ENCODE assay signal across 8 mouse cellular contexts in genomic region chr5:72868091-72868875, GRCm38 (mm10). TPM values are rescaled to one million over a fixed set of nuclear protein-coding genes. Genes with fewer than 3 reads are reported as not detected.
A peak's percentile ranks its signal among the peaks of the same experiment; 100 is the strongest.
DNase-seq lines count a peak whose midpoint lies in the region; ATAC-seq lines count a peak whose summit lies in the region.

Gene Tec, minus strand, starts transcription at chr5:72868483.

- 1% methylated on average over 55 of the region's 60 CpGs for WGBS in hindbrain, embryonic 16.5 days

- ATAC-seq in common myeloid progenitor, adult 5-6 weeks (replicated peaks; ENCODE audit: low read depth, poor library complexity, severe bottlenecking) = peak; percentile 70
- peak; percentile 95 for ATAC-seq in hindbrain, embryonic 16.5 days

- H3K4me3 ChIP-seq in hindbrain, embryonic 16.5 days (ENCODE audit: low read length) = peak within 1 kb of the TSS; percentile 57
- H3K4me3 ChIP-seq in megakaryocyte, embryonic 14.5 days (replicated peaks) = peak within 1 kb of the TSS; percentile 94

- H3K36me3 ChIP-seq in hindbrain, embryonic 16.5 days (ENCODE audit: control insufficient read depth, insufficient read depth, low read length) = no peaks in the 10 kb centered on the region
- H3K36me3 ChIP-seq in megakaryocyte, embryonic 14.5 days (replicated peaks; ENCODE audit: low read length) = peaks cover 40% of the 10 kb centered on the region

- H3K4me1 ChIP-seq in hindbrain, embryonic 16.5 days (ENCODE audit: control insufficient read depth, insufficient read depth, low read depth, low read length) = peaks cover 5% of the 10 kb centered on the region
- peaks cover 77% of the 10 kb centered on the region for H3K4me1 ChIP-seq in megakaryocyte, embryonic 14.5 days

- DNase-seq in ZHBTc4 (ENCODE audit: low read depth, low spot score) = peak; percentile 86
- peak; percentile 88 for DNase-seq in gastrocnemius, adult 18-20 months (ENCODE audit: low spot score)
- DNase-seq in left cerebral cortex, adult 8-10 months (ENCODE audit: low spot score in 2 of 2) = peak; percentile 55 to 64
- DNase-seq in right cerebral cortex, adult 2 months (ENCODE audit: low spot score in 2 of 2) = peak; percentile 73 to 80
- DNase-seq in urinary bladder, postnatal 14 days (ENCODE audit: low spot score) = peak; percentile 95

- H3K4me2 ChIP-seq in hindbrain, embryonic 16.5 days (ENCODE audit: low read length) = peak within 1 kb of the TSS; percentile 92

- H3K9ac ChIP-seq in hindbrain, embryonic 16.5 days (ENCODE audit: low read depth, low read length) = peak within 1 kb of the TSS; percentile 65

- peaks cover 9% of the 10 kb centered on the region for H3K27me3 ChIP-seq in hindbrain, embryonic 16.5 days (replicated peaks; ENCODE audit: control insufficient read depth, insufficient read depth, low read length)
- H3K27me3 ChIP-seq in megakaryocyte, embryonic 14.5 days (replicated peaks) = no peaks in the 10 kb centered on the region

- H3K9me3 ChIP-seq in hindbrain, embryonic 16.5 days (ENCODE audit: control insufficient read depth, low read length) = no peaks in the 10 kb centered on the region
- peaks cover 3% of the 10 kb centered on the region; the same call in 1 of the 2 replicates for H3K9me3 ChIP-seq in megakaryocyte, embryonic 14.5 days

- peak within 1 kb of the TSS; percentile 15 for H3K27ac ChIP-seq in hindbrain, embryonic 16.5 days (ENCODE audit: low read depth, low read length)

RNA-seq across cellular contexts. Expression of gene Tec, which starts in this region (rescaled TPM):
- total RNA-seq in common myeloid progenitor, adult 5-6 weeks (2017) = 47.5 and 57.8 TPM in 2 replicates
- 1 to 10 TPM; 2.0 to 2.7 TPM for total RNA-seq in gastrocnemius, adult 18-20 months (2021)
- polyA plus RNA-seq in hindbrain, embryonic 16.5 days (2015; fragmentation: Nextera tagmentation; extraction: Ambion mirVana) = 8.4 and 9.8 TPM in 2 replicates
- 1 to 10 TPM; 2.4 to 6.6 (median 3.9) TPM for total RNA-seq in left cerebral cortex, adult 8-10 months (2022)
- 0.80 and 4.6 TPM in 2 replicates for polyA plus RNA-seq in megakaryocyte, embryonic 14.5 days (2012; ENCODE audit: insufficient read depth, low replicate concordance)

Comparison
In these comparisons a context has a peak if more than half of its experiments do, and no peak if none do; other contexts are left out.
1. Peak in every context shown above with its lines: DNase-seq, ATAC-seq, H3K4me3 ChIP-seq and H3K27ac ChIP-seq.